Mouse (Mus musculus) lung, adult 2 months (tissue): Measurements from ENCODE around the gene Smim20.

Source experiments
- CTCF ChIP-seq: fragments of 200-500 bp; IDR thresholded peaks from 2 replicates; pipeline ENCODE4 v1.5.1; 2011; ENCODE audit warnings: mild to moderate bottlenecking, low read length, control low read depth; ENCODE audit not compliant: insufficient read depth
- POLR2A ChIP-seq: fragments of 200-500 bp; IDR thresholded peaks from 2 replicates; pipeline ENCODE4 v1.6.1; 2011; ENCODE audit warnings: low read depth, mild to moderate bottlenecking, control low read depth, low read length, borderline replicate concordance; ENCODE audit errors: extremely low read depth

- no peak for TF ChIP-seq POLR2A
- TF ChIP-seq CTCF: no peak
These were observed 59.6 kb downstream of the Smim20 start for GRCm38 (mm10) chr5:53326491-53326890.
